8 mouse cellular contexts compared by ENCODE assay signal in genomic region chr17:27554062-27554960, GRCm38 (mm10). TPM values are rescaled to one million over a fixed set of nuclear protein-coding genes. Genes with fewer than 3 reads are reported as not detected.
DNase-seq lines count a peak whose midpoint lies in the region; ATAC-seq and TF ChIP-seq lines count a peak whose summit lies in the region.

No protein-coding gene starts in this region.

- H3K9ac ChIP-seq in heart, embryonic 12.5 days: peak overlapping the region; percentile 81
- no peak overlapping the region for H3K9ac ChIP-seq in forebrain, embryonic 15.5 days (replicated peaks)
- H3K9ac ChIP-seq in liver, embryonic 15.5 days: peak overlapping the region; percentile 86

- H3K27ac ChIP-seq in heart, embryonic 12.5 days (ENCODE audit: poor library complexity, severe bottlenecking): peak overlapping the region; percentile 95
- H3K27ac ChIP-seq in forebrain, embryonic 15.5 days (replicated peaks): no peak overlapping the region
- peak overlapping the region; percentile 92 for H3K27ac ChIP-seq in liver, embryonic 15.5 days (replicated peaks)

- peak overlapping the region; percentile 96 for H3K4me2 ChIP-seq in heart, embryonic 12.5 days
- H3K4me2 ChIP-seq in forebrain, embryonic 15.5 days (replicated peaks): peak overlapping the region; percentile 82; the same call in 1 of the 2 replicates
- peak overlapping the region; percentile 97 for H3K4me2 ChIP-seq in liver, embryonic 15.5 days

- H3K4me3 ChIP-seq in heart, embryonic 12.5 days: peak overlapping the region; percentile 78
- H3K4me3 ChIP-seq in E14TG2a.4 (replicated peaks; ENCODE audit: low read length): peak overlapping the region; percentile 95
- H3K4me3 ChIP-seq in forebrain, embryonic 15.5 days: no peak overlapping the region
- peak overlapping the region; percentile 81 for H3K4me3 ChIP-seq in liver, embryonic 15.5 days (replicated peaks)

- no peaks in the 10 kb centered on the region for H3K27me3 ChIP-seq in heart, embryonic 12.5 days (replicated peaks)
- no peaks in the 10 kb centered on the region for H3K27me3 ChIP-seq in E14TG2a.4 (ENCODE audit: insufficient read depth, low read length)
- H3K27me3 ChIP-seq in forebrain, embryonic 15.5 days: peaks cover 6% of the 10 kb centered on the region; the same call in 1 of the 2 replicates
- peaks cover 6% of the 10 kb centered on the region; the same call in 1 of the 2 replicates for H3K27me3 ChIP-seq in liver, embryonic 15.5 days

- TF ChIP-seq CTCF in E14TG2a.4 (conservative IDR thresholded peaks at IDR 0.05; ENCODE audit: low read length): no peak

- 41% methylated on average over 20 of the region's 20 CpGs for WGBS in heart, embryonic 12.5 days
- WGBS in forebrain, embryonic 15.5 days: 46% methylated on average over 20 of the region's 20 CpGs
- WGBS in liver, embryonic 15.5 days (ENCODE audit: insufficient replicate concordance): 31% methylated on average over 20 of the region's 20 CpGs

- no peak for ATAC-seq in heart, embryonic 12.5 days (ENCODE audit: insufficient number of reproducible peaks, low FRiP score)
- no peak for ATAC-seq in forebrain, embryonic 15.5 days (replicated peaks)
- ATAC-seq in liver, embryonic 15.5 days (ENCODE audit: insufficient read depth): no peak
- no peak for ATAC-seq in megakaryocyte-erythroid progenitor cell, adult 5-6 weeks (replicated peaks; ENCODE audit: low FRiP score, low TSS enrichment, poor library complexity, severe bottlenecking)

- no peaks in the 10 kb centered on the region for H3K36me3 ChIP-seq in heart, embryonic 12.5 days
- peaks cover 7% of the 10 kb centered on the region for H3K36me3 ChIP-seq in E14TG2a.4 (ENCODE audit: insufficient read depth, low read length)
- H3K36me3 ChIP-seq in forebrain, embryonic 15.5 days: no peaks in the 10 kb centered on the region
- no peaks in the 10 kb centered on the region for H3K36me3 ChIP-seq in liver, embryonic 15.5 days (replicated peaks)

- H3K4me1 ChIP-seq in heart, embryonic 12.5 days (replicated peaks): peaks cover 43% of the 10 kb centered on the region
- peaks cover 66% of the 10 kb centered on the region for H3K4me1 ChIP-seq in E14TG2a.4 (replicated peaks; ENCODE audit: low read depth, low read length)
- peaks cover 37% of the 10 kb centered on the region for H3K4me1 ChIP-seq in forebrain, embryonic 15.5 days
- H3K4me1 ChIP-seq in liver, embryonic 15.5 days (replicated peaks): peaks cover 82% of the 10 kb centered on the region

- no peak for DNase-seq in heart, adult 8-10 months (ENCODE audit: low spot score)
- no peak for DNase-seq in cerebellum, postnatal 25 days
- DNase-seq in right cerebral cortex, postnatal 25 days: no peak

- H3K9me3 ChIP-seq in heart, embryonic 12.5 days (replicated peaks): no peaks in the 10 kb centered on the region
- H3K9me3 ChIP-seq in E14TG2a.4 (ENCODE audit: low read length): no peaks in the 10 kb centered on the region
- no peaks in the 10 kb centered on the region for H3K9me3 ChIP-seq in forebrain, embryonic 15.5 days
- no peaks in the 10 kb centered on the region for H3K9me3 ChIP-seq in liver, embryonic 15.5 days (replicated peaks)

RNA-seq across cellular contexts. Expression of gene Hmga1, which starts 2.0 kb away (rescaled TPM):
- 188 and 194 TPM in 2 replicates for polyA plus RNA-seq in heart, embryonic 12.5 days (2016; fragmentation: Nextera tagmentation; extraction: Ambion mirVana)
- 10 to 100 TPM; 42.6 to 51.1 (median 46.9) TPM for total RNA-seq in heart, adult 8-10 months (2022)
- 106 and 121 TPM in 2 replicates for polyA plus RNA-seq in forebrain, embryonic 15.5 days (2015; fragmentation: Nextera tagmentation; extraction: Ambion mirVana)
- 131 and 132 TPM in 2 replicates for polyA plus RNA-seq in liver, embryonic 15.5 days (2015; fragmentation: Nextera tagmentation; extraction: Ambion mirVana)
- total RNA-seq in megakaryocyte-erythroid progenitor cell, adult 5-6 weeks (2014; fragmentation: Nextera tagmentation): 271 and 334 TPM in 2 replicates
- 97.8 and 182 TPM in 2 replicates for total RNA-seq in megakaryocyte-erythroid progenitor cell, adult 5-6 weeks (2017)

RNA-seq across cellular contexts. Expression of gene AI413582, which starts 11.2 kb away (rescaled TPM):
- 13.2 and 14.9 TPM in 2 replicates for polyA plus RNA-seq in heart, embryonic 12.5 days (2016; fragmentation: Nextera tagmentation; extraction: Ambion mirVana)
- 10 to 100 TPM in 2 of 4 experiments, 1 to 10 TPM in 2; 6.4 to 10.3 (median 9.9) TPM for total RNA-seq in heart, adult 8-10 months (2022)
- 34.8 and 37.4 TPM in 2 replicates for polyA plus RNA-seq in forebrain, embryonic 15.5 days (2015; fragmentation: Nextera tagmentation; extraction: Ambion mirVana)
- 12.3 and 13.9 TPM in 2 replicates for polyA plus RNA-seq in liver, embryonic 15.5 days (2015; fragmentation: Nextera tagmentation; extraction: Ambion mirVana)
- 14.3 and 20.0 TPM in 2 replicates for total RNA-seq in megakaryocyte-erythroid progenitor cell, adult 5-6 weeks (2014; fragmentation: Nextera tagmentation)
- 7.0 and 8.7 TPM in 2 replicates for total RNA-seq in megakaryocyte-erythroid progenitor cell, adult 5-6 weeks (2017)

RNA-seq across cellular contexts. Expression of gene Grm4, which starts 33.1 kb away (rescaled TPM):
- polyA plus RNA-seq in heart, embryonic 12.5 days (2016; fragmentation: Nextera tagmentation; extraction: Ambion mirVana): 0.08 and 0.10 TPM in 2 replicates
- under 1 TPM in 3 of 4 experiments, not detected in 1; 0.16 to 0.30 (median 0.23) TPM for total RNA-seq in heart, adult 8-10 months (2022)
- polyA plus RNA-seq in forebrain, embryonic 15.5 days (2015; fragmentation: Nextera tagmentation; extraction: Ambion mirVana): 2.4 and 3.0 TPM in 2 replicates
- polyA plus RNA-seq in liver, embryonic 15.5 days (2015; fragmentation: Nextera tagmentation; extraction: Ambion mirVana): 0.02 TPM in 1 of 2 replicates, not detected in the other
- total RNA-seq in megakaryocyte-erythroid progenitor cell, adult 5-6 weeks (2014; fragmentation: Nextera tagmentation): not detected in 2 replicates
- not detected in 2 replicates for total RNA-seq in megakaryocyte-erythroid progenitor cell, adult 5-6 weeks (2017)
